Mouse (Mus musculus): ENCODE measurements around the gene Peli1.

The Peli1 gene

DNA sequence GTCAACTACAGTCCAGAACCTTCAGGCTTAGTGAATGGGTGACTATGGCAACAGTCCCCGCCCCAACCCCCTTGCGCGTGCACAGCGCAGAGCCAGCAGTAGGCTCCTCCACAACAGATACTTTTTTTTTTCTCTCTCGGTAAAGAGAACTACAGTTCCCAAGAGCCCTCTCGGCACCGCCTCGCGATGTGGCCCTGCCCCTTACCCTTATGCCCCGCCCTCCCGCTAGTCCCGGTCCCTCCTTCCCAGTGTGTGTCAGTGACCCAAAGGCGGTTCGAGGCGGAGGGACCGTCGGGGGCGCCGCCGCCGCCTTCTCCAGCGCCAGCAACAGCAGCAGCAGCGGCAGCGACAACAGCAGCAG lies at the start of gene Peli1:
Gene Peli1, plus strand, starts transcription at position 225 of the 361 bp plus-strand sequence.
- DNase-seq: peak; percentile 97 to 98

DNA sequence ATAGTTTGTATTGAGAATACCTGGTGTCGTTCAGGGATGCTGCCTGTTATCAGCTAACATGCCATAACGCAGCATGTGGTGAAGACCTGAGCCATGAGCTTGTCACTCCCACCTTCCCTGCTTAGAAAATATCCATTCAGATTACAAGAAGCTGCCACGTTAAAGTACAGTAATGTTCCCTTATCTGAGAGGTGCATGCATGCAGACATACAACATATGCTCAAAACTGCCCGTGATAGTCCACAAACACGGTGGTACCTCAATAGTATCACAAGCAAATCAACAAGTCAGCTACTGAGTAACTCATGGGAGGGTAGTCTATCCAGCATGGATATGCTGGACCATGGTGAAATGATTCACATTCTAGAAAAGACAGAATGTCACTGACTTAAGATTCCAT lies 48.5 kb upstream of the Peli1 start:
- DNase-seq: no peak

DNA sequence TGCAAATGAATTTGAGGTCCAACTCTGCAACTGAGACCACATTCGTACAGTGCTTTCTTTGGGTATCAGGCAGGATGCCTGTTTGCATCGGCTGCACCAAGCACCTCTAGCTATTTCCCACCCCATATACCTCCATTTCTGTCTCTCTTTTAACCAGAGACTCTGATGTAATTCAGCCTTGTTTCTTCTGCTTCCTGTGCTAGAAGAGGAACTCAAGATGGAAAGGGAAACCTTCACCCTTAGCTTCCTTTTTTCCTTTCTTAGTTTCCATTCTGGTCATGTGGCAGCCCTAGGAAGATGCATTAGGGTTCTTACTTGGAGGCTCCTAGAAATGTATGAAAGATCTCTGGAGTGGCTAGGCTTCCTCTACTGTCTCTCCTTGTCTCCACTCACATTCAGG lies 44.9 kb upstream of the Peli1 start:
- DNase-seq: no peak

DNA sequence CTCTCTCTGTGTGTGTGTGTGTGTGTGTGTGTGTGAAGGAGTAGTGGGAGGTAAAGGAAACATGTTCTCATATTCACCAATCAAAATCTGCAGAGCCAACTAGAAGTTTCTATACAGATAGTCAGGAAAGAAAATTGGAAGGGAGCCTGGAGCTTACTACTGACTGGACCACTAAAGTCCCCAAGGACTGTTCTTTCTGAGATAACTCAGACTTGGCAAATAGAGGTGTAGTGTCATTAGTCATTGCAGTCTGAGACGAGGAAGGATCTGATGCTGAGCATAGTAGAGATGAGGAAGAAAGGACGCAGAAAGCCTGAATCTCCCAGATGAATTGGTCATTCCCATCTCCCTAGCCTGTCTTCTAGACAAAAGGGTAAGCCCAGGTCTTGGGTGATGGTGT lies 43.2 kb upstream of the Peli1 start:
- DNase-seq: no peak

DNA sequence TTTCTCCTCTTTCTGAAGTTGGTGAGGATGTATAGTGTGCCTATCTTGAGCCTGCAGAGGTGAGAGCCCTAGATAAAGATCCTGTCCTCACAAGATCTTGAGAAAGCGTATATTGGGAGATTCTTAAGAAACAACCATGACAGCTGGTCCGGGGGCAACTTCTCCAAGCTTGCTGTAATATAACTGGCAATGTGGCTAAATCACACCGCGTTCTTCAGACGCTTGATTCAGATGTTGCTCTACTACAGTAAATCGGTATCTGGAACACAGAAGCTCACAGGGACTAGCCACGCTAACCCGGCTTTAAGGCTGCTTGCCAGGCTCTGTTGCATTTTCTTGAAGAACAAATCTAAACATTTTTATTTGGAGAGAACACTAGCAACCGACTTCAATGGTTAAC lies 39.4 kb upstream of the Peli1 start:
- DNase-seq: no peak

DNA sequence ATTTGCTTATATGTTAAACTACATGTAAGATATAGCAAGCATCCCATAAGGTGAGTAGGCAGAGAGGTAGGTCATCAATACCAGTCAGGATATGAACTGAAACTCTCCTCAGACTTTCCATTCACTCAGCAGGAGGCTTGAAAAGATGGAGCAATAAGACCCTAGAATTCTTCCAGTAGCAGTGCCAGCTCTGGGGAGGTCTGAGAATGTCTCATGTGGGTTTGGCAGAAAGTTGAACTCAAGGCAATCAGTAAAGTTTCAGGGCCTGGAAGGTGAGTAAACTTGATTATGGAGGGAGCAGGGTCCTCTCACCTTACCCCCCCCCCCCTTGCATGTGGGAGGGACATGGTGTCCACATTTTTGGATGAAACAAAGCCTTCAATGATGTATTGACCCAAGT lies 36.5 kb upstream of the Peli1 start:
- no peak for DNase-seq

DNA sequence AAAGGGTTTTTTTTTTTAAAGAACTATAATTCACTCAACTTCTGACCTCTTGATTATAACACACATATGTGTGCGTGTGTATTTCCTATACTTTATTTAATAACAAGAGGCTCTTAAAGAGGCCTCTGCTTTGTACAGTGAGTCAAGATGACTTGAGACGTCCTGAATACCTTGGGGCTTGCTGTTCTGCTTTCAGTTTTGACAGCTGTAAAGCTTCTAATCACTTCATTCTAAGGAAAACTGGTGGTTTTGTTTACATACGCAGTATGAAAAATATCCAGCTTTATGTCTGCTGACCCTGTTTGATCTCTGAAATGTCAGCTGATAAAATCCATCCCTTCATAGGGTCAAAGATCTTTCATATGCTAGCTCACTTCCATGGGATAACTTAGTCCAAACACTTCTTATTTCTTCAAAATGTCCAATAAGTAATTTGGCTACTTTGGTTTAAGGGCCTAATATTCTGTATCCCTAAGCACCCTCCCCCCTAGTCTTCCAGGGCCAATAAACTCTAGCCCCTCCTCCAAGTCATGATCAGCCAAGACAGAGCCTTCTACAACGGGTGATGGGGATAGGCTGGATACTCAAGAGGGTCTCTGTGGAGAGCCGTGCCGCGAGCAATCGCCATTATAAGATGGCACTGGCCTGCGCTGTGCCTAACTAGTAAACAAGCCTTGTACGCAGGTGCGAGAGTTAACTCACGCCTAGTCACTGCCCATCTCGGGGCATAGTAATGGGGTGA lies 34.8 kb upstream of the Peli1 start:
- no peak for DNase-seq

DNA sequence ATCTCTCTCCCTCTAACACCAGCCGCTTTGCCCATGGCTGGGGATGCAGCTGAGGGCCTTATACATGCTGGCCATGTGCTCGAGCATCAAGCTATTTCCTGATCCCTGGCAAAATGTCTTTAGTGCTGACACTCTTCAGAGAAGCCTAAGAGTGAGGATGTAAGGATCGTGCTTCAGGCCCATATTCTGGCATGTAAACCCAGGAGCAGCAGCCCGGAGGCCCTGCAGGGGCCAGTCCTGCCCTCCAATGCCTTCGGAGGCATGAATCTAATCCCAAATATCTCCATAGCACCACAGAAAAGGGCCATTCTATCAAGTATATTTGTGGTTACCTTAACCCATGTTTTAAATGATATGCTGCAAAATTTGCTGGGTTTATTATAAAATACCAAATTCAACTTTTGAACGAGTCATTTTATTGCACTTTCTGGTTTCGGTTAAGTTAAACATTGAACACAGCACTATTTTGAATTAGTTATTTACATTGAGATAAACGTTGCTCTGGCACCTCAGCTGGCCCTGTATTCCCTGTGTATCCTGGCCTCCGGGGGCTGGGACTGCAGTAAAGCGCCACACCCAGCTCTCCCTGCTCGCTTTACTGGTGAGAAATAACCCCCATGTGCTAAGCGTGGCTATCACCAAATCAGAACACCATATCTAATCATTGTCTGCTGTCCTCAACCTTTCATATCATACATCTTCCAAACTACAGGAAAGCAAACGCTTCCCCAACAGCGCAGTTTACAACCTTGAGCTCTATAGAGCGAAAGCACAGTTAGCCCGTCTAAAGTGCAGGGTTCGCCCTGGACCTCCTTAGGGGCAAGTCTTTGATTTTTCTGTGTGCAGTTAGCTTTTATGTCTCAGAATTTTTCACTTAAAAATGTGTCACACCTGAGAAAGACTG lies 33.3 kb upstream of the Peli1 start:
- no peak for DNase-seq

DNA sequence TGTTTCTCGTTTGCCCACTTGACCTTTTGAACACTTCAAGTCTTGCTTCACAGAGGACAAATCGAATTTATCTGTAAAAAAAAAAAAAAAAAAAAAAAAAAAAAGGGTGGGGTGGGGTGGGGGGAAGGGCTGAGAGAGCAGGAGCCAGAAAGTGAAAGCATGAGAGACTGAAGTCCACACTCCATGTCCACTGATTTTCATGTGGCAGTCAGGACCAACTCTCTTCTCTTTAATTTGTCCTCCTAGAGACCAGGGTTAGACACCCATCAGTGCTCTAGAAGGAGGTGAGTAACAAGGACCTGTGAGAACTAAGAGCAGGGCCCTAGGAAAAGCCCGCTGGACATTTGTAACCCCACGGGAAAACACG lies 32.7 kb upstream of the Peli1 start:
- DNase-seq: no peak

DNA sequence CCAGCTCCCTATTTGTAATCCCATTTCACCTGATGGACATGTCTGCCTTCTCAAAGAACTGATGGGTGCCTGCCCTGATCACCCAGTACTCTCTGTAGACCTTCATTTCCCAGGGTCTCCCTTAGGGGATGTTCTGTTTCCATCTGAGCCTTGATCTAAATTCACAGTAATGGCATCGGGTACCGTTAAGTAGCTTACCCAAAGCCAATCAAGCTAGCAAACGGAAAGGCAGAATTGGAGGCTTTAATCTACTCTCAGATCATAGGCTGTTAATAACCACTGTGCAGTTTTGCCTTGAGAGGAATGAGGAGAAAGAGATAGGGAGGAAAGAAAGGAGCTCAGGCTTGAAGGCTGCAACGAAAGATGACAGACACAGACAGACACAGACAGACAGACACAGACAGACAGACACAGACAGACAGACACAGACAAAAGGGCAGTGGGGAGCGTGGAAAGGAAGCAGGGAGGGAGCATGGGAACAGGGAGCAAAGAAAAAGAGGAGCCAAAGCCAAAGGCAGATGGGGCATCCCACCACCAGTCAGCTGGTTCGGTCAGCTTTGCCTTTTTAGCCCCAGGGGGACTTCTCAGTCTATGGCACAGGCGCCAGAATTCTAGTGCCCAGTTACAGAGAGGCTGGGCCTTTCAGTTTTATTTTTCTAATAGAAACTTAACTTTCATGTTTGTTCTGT lies 30.6 kb upstream of the Peli1 start:
- DNase-seq: no peak

DNA sequence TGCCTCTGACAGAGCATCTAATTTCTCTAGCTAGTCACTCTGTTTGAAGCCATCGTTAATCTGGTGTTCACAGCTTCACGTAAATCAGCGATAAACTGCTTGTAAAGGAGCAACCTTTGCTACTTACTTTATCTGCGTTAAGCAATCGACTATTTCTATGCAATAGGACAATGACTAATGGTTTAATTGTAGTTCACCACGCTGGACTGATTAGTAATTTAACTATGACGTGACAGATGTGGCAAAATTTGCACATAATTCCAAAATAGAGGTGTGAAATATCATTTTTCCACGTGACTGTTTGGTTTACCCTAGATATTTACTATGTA lies 30.1 kb upstream of the Peli1 start:
- DNase-seq: no peak

DNA sequence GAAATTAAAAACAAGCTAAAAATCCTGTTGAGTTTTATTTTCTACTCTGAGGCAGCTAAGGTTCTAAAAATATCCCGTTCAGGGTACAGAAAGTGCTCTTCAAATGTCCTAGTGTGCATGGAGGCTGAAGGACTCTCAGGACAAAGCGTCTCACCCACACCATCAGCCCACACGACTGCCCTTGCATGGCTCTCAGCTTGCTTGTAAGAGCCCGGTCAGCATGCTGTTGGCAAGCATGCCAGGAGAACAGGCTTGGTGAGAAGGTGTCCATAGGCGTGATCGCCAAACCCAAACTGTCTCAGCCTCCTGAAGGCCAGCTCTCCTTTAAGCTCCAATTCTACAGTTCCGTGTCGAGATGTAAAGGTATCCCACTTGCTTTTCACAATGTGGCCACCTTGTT lies 29.7 kb upstream of the Peli1 start:
- DNase-seq: peak; percentile 20 to 49

DNA sequence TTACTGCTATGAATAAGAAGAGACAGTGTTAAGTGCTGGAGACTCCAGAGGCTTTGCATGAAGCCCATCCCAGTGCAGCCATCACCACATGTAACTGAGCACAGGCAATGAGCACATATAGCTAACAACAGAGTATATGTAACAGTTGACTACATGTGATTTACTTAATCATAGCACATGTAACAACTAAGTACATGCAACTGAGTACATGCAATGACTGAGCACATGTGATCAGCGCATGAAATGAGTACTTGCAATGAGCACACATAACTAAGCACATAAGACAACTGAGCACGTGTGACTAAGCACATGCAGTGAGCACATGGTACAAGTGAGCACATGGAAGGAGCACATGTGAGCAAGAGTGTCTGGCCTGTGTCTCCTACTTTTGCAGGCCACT lies 29.0 kb upstream of the Peli1 start:
- no peak for DNase-seq

DNA sequence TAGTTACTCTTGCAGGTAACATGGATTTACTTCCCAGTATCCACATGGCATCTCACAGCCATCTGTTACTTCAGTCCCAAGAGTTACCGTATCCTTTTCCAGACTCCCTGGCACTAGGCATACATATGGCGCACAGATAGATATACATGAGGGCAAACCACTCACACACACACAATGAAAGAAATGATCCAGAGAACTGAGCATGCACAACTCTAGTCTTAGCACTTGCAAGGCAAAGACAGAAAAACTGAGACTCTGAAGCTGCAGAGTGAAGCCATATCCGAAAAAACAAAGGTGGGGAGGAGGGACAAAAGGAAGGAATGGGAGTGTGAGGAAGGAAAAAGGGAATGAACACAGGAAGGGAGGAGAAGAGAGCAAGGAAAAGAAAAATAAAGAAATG lies 27.8 kb upstream of the Peli1 start:
- DNase-seq: no peak

DNA sequence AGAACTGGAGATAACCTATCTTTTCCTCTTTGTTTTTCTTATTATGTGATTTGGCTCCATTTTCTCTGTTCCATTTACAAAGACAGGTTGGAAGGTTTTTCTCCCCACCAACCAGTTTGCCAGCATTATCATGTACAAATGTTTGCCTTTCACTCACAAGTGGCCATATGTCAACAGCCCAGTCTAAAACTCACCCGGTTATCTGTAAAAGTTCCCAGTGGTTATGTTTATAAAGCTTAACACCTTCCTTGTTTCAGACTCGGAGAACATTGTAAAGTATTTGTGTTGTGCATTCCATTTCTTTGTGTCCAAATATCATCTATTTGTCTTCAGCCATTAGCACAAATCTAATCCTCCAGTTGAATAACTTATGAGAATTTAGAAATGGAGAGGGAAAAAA lies 11.7 kb upstream of the Peli1 start:
- no peak for DNase-seq

DNA sequence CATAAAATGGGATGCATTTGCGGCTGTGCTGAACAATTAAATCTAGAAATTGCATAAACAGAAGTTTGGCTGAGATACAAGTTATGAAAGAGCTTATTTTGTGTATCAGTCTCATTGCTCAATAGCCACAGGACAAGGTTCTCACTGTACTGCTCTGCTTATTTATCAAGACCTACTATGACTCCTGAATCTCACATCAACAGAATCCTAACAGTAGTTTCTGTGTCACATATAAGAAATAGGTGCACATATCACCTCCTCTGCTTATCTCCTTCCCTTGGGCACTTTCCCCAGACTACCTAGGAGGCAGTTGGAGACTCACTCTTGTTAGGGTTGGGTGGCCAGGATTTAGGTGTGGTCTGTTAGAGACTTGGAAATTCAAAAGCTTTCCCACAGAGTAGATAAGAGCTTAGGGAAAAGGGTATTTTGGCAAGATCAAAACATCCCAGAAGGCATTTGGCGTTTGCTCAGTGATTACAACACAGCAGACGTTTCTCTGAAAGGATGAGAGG lies 11.2 kb upstream of the Peli1 start:
- DNase-seq: no peak

DNA sequence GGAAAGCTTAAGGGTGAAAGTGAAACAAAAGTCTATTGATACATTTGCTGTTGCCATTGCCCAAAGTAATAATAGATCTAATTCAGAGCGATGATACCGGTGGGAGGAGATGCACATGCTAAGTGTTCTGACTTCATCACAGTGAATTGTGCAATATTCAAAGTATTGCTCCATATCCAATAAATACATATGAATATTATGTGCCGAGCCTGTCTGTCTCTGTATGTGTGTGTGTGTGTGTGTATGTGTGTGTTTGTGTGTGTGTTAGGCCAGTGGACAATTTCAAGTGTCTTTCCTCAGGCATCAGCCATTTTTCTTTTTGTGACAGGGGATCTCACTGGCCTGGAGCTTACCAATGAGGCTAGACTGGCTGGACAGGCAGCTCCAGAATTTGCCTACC lies 9.9 kb upstream of the Peli1 start:
- DNase-seq: no peak

DNA sequence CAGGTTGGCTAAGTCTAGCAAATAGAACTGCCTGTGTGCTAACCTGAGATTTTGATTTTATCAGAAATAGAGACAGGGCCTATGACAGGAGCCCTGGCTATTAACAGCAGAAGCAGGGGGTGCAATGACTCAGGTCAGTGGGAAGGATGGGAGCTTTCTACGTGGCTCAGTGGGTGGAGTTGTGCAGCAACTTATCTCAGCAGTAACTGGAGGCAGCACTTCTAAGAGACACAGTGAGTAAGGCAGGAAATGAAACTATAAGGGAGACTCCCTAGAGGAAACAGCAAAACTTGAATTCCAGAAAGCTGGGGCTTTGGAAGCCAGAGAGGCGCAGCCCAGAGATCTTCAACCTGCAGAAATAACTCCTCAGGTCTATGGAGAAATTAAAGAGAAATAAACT lies 8.4 kb upstream of the Peli1 start:
- DNase-seq: peak in 1 of 2 experiments; percentile 4

DNA sequence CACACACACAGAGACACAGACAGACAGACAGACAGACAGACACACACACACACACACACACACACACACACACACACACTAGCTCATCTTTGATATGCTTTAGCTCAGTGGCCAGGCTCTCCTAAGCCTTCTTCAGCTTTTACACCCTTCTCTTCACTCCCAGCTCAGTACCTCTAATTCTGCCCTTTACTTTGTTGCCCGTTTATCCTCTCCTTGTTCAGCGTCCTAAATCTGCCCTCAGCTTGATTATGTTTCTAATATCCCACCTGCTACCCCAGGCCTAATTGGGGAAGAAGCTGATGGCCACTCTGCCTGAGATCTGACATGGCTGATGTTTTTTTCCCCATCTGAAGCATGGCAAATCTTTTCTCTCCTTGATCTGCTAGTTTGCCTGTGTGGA lies 2.7 kb upstream of the Peli1 start:
- DNase-seq: no peak

DNA sequence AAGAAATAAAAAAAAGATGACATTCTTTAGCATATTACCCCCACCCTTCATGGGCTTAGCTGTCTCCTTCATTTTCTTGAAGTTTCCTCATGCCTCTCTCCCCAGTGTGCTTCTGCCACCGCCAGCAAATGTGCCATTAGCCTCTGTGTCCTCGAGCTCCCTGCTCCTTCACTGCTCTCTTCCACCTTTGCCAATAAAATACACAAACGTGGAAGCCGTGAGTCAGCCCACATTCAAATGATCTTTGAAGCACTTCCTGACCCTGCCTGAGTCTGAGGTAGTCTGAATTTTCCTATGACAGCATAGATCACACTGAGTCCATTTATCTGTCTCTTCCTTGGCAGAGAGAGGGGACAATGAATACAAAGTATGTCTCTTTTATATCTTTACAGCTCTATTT lies 1.5 kb upstream of the Peli1 start:
- DNase-seq: no peak

DNA sequence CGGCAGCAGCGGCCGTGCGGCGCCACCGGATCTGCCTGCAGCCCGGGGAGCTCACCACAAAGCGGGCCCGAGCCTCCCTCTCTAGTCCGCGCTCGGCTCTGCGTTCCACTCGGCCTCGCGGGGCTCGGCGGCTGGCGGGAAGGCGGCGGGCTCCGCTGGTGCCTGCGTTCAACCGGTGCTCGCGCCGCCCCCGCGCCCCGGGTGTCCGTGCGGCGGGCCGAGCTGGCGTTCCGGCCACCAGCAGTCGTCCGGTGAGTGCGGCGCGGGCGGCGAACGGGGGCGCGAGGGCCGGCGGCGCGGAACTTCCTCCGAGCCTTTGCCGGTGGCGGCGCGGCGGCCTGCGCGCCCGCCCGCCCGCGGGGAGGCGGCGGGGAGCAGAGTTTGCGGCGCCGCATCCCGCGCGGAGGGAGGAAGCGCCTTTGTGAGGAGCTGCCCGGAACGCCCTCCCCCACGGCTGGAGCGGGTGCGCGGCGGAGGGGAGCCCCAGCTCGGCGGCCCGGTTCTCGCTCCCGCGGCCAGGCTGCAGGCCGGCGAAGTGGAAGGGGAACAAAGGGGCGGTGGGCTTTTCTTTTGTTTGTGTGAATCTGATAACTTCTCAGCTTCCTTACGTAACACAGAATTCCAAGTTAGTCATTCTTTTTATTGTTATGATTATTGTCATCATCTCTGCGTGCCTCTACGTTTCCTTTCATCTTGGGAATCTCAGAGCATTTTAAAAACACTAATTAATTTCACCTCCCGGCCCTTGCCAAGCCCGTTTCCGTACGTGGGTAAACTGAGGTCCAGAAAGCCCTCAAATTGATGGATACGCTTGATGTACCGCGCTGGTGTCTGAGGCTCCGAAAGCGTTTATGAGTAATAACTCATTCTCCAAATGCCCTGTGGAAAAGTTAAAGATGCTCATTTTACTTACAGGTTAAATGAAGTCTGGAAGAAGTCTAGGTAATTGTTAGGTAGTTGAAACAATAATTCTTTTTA lies 626 bp downstream of the Peli1 start:
- DNase-seq: peak; percentile 62 to 81

DNA sequence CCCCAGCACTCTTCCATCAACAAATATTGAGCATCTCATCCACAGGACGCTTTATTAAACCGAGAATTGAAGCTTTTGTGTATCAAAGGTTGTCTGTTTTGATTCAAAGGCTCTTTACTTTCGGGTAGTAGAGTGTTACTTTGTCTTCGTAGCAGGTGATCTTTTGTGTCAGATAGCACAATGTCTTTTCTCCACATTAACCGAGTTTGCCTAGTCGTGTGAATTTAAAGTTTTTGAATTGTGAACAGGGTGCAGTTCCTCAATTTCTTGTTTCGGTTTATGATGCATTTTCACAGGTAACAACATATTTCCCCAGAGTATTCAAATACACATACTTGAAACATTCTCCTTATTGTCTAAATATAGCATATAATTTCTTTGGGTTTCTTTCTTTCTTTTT lies 1.5 kb downstream of the Peli1 start:
- no peak for DNase-seq

All from kidney, postnatal 36 days (tissue).